Mouse (Mus musculus) megakaryocyte, embryonic 14.5 days (primary cell): Measurements from ENCODE around the gene Qdpr. TPM values are rescaled to one million over a fixed set of nuclear protein-coding genes. Genes with fewer than 3 reads are reported as not detected.

Experiments
- H3K27me3 ChIP-seq: replicated peaks from 2 replicates; pipeline ENCODE3; 2012; ENCODE audit warnings: inconsistent platforms
- H3K36me3 ChIP-seq: replicated peaks from 2 replicates; pipeline ENCODE3; 2012; ENCODE audit warnings: low read length, inconsistent platforms, mixed read lengths
- H3K4me1 ChIP-seq: 2 replicates; pipeline ENCODE4 v1.6.1; 2012; ENCODE audit warnings: inconsistent platforms
- H3K4me3 ChIP-seq: replicated peaks from 2 replicates; pipeline ENCODE3; 2012; ENCODE audit warnings: moderate library complexity, mild to moderate bottlenecking, inconsistent platforms
- H3K9me3 ChIP-seq: 2 replicates; pipeline ENCODE4 v1.6.1; 2012; ENCODE audit warnings: inconsistent platforms
- FLI1 ChIP-seq: IDR thresholded peaks from 2 replicates; pipeline ENCODE4 v1.6.1; 2012; ENCODE audit warnings: low read length, inconsistent platforms, mixed read lengths
- GATA1 ChIP-seq: IDR thresholded peaks from 3 replicates; pipeline ENCODE4 v1.6.1; 2012; ENCODE audit warnings: mixed read lengths, low read length, inconsistent platforms, borderline replicate concordance
- polyA plus RNA-seq: library from polyadenylated mRNA; stranded (reverse); fragments of >175 nt; gene quantifications from 2 replicates; pipeline ENCODE4 v1.2.3, GENCODE M21; 2012; ENCODE audit warnings: low replicate concordance; ENCODE audit not compliant: insufficient read depth

The Qdpr gene
- polyA plus RNA-seq, 1 experiment, result 98.7 TPM

- H3K4me3 ChIP-seq, result no peak overlapping the region
- no peaks in the 10 kb centered on the region for H3K36me3 ChIP-seq
- H3K4me1 ChIP-seq, result no peaks in the 10 kb centered on the region
- H3K27me3 ChIP-seq, result peaks cover 4% of the 10 kb centered on the region
- TF ChIP-seq GATA1, result no peak
- TF ChIP-seq FLI1, result no peak
- H3K9me3 ChIP-seq, result no peaks in the 10 kb centered on the region
These were observed 33.6 kb upstream of the Qdpr start for GRCm38 (mm10) chr5:45483654-45484053.

- no peaks in the 10 kb centered on the region for H3K9me3 ChIP-seq
- no peaks in the 10 kb centered on the region for H3K36me3 ChIP-seq
- TF ChIP-seq GATA1, result no peak
- TF ChIP-seq FLI1, result no peak
- H3K4me1 ChIP-seq, result peaks cover 3% of the 10 kb centered on the region; the same call in 1 of the 2 replicates
- H3K27me3 ChIP-seq, result peaks cover 7% of the 10 kb centered on the region
- H3K4me3 ChIP-seq, result no peak overlapping the region
These were observed 32.6 kb upstream of the Qdpr start for GRCm38 (mm10) chr5:45482607-45483006.

- TF ChIP-seq GATA1 (no peak), FLI1 (no peak)
- H3K27me3 ChIP-seq, result peaks cover 5% of the 10 kb centered on the region
These were observed 31.1 kb upstream of the Qdpr start for GRCm38 (mm10) chr5:45481125-45481524.

GRCm38 (mm10) chr5:45480066-45480465, 30.0 kb upstream of the Qdpr start:
- H3K4me1 ChIP-seq, result peaks cover 7% of the 10 kb centered on the region; the same call in 1 of the 2 replicates

More at GRCm38 (mm10) chr5:45481125-45481524, 31.1 kb upstream of the Qdpr start:
- no peak overlapping the region for H3K4me3 ChIP-seq
- H3K4me1 ChIP-seq, result peaks cover 3% of the 10 kb centered on the region; the same call in 1 of the 2 replicates
- no peaks in the 10 kb centered on the region for H3K36me3 ChIP-seq
- H3K9me3 ChIP-seq, result no peaks in the 10 kb centered on the region

GRCm38 (mm10) chr5:45477601-45478000, 27.6 kb upstream of the Qdpr start:
- TF ChIP-seq GATA1, result no peak
- no peak for TF ChIP-seq FLI1

More at GRCm38 (mm10) chr5:45480066-45480465, 30.0 kb upstream of the Qdpr start:
- Histone ChIP-seq H3K9me3 (no peaks in the 10 kb centered on the region), H3K36me3 (no peaks in the 10 kb centered on the region), H3K27me3 (peaks cover 10% of the 10 kb centered on the region), H3K4me3 (no peak overlapping the region)
- TF ChIP-seq GATA1, result no peak
- TF ChIP-seq FLI1, result no peak

GRCm38 (mm10) chr5:45476288-45476687, 26.3 kb upstream of the Qdpr start:
- Histone ChIP-seq H3K4me1 (peaks cover 7% of the 10 kb centered on the region; the same call in 1 of the 2 replicates), H3K27me3 (peaks cover 12% of the 10 kb centered on the region), H3K4me3 (no peak overlapping the region), H3K36me3 (no peaks in the 10 kb centered on the region), H3K9me3 (no peaks in the 10 kb centered on the region)
- TF ChIP-seq FLI1, result no peak
- TF ChIP-seq GATA1, result no peak

More at GRCm38 (mm10) chr5:45477601-45478000, 27.6 kb upstream of the Qdpr start:
- peaks cover 10% of the 10 kb centered on the region for H3K27me3 ChIP-seq
- H3K4me1 ChIP-seq, result peaks cover 7% of the 10 kb centered on the region; the same call in 1 of the 2 replicates
- no peak overlapping the region for H3K4me3 ChIP-seq
- H3K36me3 ChIP-seq, result no peaks in the 10 kb centered on the region
- no peaks in the 10 kb centered on the region for H3K9me3 ChIP-seq

- no peak for TF ChIP-seq GATA1
- peaks cover 7% of the 10 kb centered on the region; the same call in 1 of the 2 replicates for H3K4me1 ChIP-seq
- no peak overlapping the region for H3K4me3 ChIP-seq
- H3K9me3 ChIP-seq, result no peaks in the 10 kb centered on the region
- no peaks in the 10 kb centered on the region for H3K36me3 ChIP-seq
- H3K27me3 ChIP-seq, result peaks cover 12% of the 10 kb centered on the region
These were observed 25.7 kb upstream of the Qdpr start for GRCm38 (mm10) chr5:45475771-45476170.

GRCm38 (mm10) chr5:45474758-45475157, 24.7 kb upstream of the Qdpr start:
- peaks cover 13% of the 10 kb centered on the region for H3K27me3 ChIP-seq

GRCm38 (mm10) chr5:45474215-45474614, 24.2 kb upstream of the Qdpr start:
- peaks cover 14% of the 10 kb centered on the region for H3K27me3 ChIP-seq
- no peaks in the 10 kb centered on the region for H3K36me3 ChIP-seq
- no peak overlapping the region for H3K4me3 ChIP-seq
- no peak for TF ChIP-seq GATA1
- no peak for TF ChIP-seq FLI1
- peaks cover 7% of the 10 kb centered on the region; the same call in 1 of the 2 replicates for H3K4me1 ChIP-seq
- no peaks in the 10 kb centered on the region for H3K9me3 ChIP-seq

More at GRCm38 (mm10) chr5:45474758-45475157, 24.7 kb upstream of the Qdpr start:
- Histone ChIP-seq H3K4me1 (peaks cover 7% of the 10 kb centered on the region; the same call in 1 of the 2 replicates), H3K9me3 (no peaks in the 10 kb centered on the region), H3K4me3 (no peak overlapping the region), H3K36me3 (no peaks in the 10 kb centered on the region)
- no peak for TF ChIP-seq GATA1
- TF ChIP-seq FLI1, result no peak

GRCm38 (mm10) chr5:45473521-45473920, 23.5 kb upstream of the Qdpr start:
- Histone ChIP-seq H3K27me3 (peaks cover 14% of the 10 kb centered on the region), H3K4me1 (peaks cover 7% of the 10 kb centered on the region; the same call in 1 of the 2 replicates), H3K36me3 (no peaks in the 10 kb centered on the region), H3K9me3 (no peaks in the 10 kb centered on the region), H3K4me3 (no peak overlapping the region)
- TF ChIP-seq FLI1 (no peak), GATA1 (no peak)

GRCm38 (mm10) chr5:45472880-45473450, 22.9 kb upstream of the Qdpr start:
- peaks cover 4% of the 10 kb centered on the region; the same call in 1 of the 2 replicates for H3K4me1 ChIP-seq
- no peak overlapping the region for H3K4me3 ChIP-seq
- no peaks in the 10 kb centered on the region for H3K36me3 ChIP-seq
- TF ChIP-seq FLI1 (no peak), GATA1 (no peak)
- H3K27me3 ChIP-seq, result peaks cover 11% of the 10 kb centered on the region
- H3K9me3 ChIP-seq, result no peaks in the 10 kb centered on the region
